Mouse (Mus musculus) lung, postnatal 10 days (tissue): ENCODE results near the gene Gadd45b.
A peak's percentile ranks its signal among the peaks of the same experiment; 100 is the strongest.

Source experiments
- DNase-seq: peaks from one replicate; pipeline ENCODE4 v3.0.0; 2021

Gene Gadd45b

GRCm38 (mm10) chr10:80911354-80911753 lies 18.5 kb upstream of the Gadd45b start:
- no peak for DNase-seq

GRCm38 (mm10) chr10:80911891-80912290 lies 18.0 kb upstream of the Gadd45b start:
- no peak for DNase-seq

GRCm38 (mm10) chr10:80913364-80914011 lies 16.4 kb upstream of the Gadd45b start:
- no peak for DNase-seq

DNA sequence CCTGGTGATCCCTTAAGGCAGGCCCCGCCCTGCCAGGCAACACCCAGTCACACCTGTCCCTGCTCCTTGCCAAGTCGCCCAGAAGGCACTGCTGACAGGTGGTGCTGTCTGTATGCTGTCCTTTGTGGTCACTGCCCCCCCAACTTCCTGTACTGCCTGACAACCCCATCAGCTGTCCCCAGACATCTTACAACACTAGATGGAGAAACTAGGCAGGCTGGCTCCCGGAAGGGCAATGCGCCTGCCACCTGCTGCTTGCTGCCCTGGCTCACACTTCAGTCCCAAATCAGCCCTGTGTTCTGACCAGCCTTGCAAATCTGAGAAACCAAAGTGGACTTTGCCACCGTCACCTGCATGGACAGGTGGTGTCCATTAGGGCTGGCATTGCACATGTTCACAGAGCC lies 15.6 kb upstream of the Gadd45b start:
- no peak for DNase-seq

DNA sequence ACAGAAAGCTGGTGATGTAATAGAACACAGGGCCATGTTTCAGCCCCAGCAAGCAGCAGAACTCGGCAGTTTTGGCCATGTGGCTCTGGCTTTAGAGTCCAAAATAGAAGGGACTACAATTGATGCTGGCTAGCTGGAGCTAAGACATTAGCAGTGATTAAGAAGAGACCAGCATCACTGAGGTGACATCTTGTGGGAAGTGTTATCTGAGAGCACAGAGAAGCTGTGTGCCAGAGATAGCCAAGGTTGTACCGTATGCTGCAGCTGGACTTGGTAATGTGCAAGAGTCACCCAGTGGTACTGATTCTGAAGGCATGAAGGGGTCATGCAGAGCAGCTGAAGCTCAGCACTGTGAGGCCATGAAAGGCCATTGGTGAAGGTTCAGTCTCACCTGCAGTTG lies 14.6 kb upstream of the Gadd45b start:
- DNase-seq, result no peak

DNA sequence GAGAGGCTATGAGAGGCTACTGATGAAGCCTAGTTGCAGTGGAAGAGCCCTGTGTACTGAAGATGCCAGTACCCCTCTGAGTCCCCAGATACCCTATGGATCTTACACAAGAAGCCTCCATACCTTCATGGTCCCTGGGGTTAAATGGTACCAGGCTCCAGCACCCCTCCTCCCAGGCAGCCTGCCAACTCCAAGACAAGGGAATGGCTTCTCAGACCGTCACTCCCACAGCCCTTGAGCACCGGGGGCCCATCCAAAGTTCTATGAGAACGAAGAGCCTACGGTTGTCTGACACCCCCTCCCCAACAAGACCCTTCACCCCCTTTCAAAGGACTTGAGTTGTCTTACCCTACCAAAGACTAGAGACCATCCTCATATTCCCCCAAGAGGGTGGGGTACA lies 14.1 kb upstream of the Gadd45b start:
- no peak for DNase-seq

DNA sequence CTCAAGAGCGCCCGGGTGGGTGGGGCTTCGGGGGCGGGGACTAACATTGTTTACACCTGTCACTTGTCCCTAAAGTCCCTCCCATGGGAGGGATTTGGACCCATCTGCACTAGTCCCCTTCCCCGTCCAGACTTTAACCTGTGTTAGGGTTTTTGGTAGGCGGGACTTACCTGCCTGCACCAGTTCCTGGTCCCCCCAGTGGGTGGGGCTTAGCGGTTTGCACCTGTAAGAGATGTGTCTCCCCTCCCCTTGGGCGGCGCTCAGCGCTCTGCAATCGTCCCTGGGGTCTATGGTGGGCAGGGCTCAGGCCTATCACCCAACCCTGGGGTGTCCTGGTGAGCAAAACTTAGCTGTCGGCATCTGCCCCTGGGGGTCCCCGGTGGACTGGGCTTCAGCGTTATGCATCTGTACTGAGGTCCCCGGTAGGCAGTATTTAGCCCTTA lies 12.5 kb upstream of the Gadd45b start:
- DNase-seq, result peak; percentile 39

- DNase-seq, result peak; percentile 78
These were observed 12.0 kb upstream of the Gadd45b start, which contains the start of gene Lmnb2 for GRCm38 (mm10) chr10:80917779-80918434. TSS of gene Lmnb2 (minus strand) at chr10:80918245.

GRCm38 (mm10) chr10:80921923-80922322 lies 8.0 kb upstream of the Gadd45b start:
- DNase-seq, result peak; percentile 73

DNA sequence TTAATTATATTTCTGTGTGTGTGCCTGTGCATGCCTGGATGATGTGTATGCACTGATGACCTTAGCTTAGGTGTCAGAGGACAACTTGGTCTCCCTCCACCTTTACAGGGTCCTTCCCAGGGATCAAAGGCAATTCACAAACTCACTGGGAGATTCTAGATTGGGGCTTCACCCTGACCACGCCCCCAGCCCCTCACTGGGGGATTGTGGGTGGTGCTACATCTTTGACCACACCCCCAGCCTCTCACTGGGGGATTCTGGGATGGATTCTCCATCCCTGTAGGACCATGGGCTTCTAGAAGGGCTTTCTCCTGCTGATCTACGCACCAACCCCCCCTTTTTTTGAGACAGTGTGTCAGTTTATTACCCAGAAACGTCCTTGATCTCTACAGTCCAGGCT lies 4.4 kb upstream of the Gadd45b start:
- no peak for DNase-seq

- peak; percentile 96 for DNase-seq
These were observed 1.1 kb upstream of the Gadd45b start for GRCm38 (mm10) chr10:80928586-80929298.

GRCm38 (mm10) chr10:80930361-80931152 lies 684 bp downstream of the Gadd45b start:
- peak; percentile 58 for DNase-seq

- no peak for DNase-seq
These were observed 1.3 kb downstream of the Gadd45b start for GRCm38 (mm10) chr10:80931153-80931671.

GRCm38 (mm10) chr10:80931695-80932094 lies 1.8 kb downstream of the Gadd45b start:
- no peak for DNase-seq

GRCm38 (mm10) chr10:80932206-80932605 lies 2.3 kb downstream of the Gadd45b start:
- peak; percentile 70 for DNase-seq

DNA sequence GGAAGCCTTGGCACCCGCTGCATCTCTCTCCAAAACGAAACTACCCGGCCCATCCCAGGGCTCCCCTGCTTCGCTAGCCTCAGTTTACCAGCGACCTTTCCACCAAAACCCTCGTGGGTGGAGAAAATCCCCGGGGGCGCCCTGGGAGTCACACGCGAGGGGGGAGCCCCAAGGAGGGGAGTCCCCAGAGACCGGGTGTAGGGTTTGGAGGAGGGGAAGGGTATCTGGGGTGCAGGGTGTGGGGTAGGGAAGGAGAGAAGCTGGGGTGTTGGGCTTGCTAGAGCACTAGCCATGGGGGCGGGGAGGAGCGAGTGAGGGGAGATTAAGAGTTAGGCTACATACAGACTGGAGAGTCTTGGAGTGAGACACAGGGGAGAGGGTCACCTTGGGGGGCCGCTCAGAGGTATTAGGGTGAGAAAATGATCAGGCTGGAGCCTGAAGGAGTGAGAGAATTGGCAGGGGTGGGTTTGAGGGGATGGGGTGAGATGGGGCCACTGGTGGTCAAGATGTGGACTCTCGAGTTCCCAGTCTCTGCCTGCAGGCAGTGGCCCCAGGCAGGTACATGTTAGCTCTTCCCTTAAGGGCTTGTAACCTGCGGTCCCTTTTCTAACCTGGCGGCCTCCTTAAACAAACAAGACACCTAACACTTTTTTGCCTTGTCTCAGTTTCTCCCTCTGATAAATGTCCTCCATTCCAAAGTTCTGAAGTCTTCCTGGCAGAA lies 3.0 kb downstream of the Gadd45b start:
- peak; percentile 40 for DNase-seq

- peak; percentile 72 for DNase-seq
These were observed 3.6 kb downstream of the Gadd45b start for GRCm38 (mm10) chr10:80933421-80933979.

GRCm38 (mm10) chr10:80934136-80934985 lies 4.5 kb downstream of the Gadd45b start:
- no peak for DNase-seq

GRCm38 (mm10) chr10:80935241-80935640 lies 5.4 kb downstream of the Gadd45b start:
- peak; percentile 33 for DNase-seq

GRCm38 (mm10) chr10:80935698-80936097 lies 5.8 kb downstream of the Gadd45b start:
- DNase-seq, result no peak
